Mouse (Mus musculus): ENCODE measurements around the gene Zc3h4. TPM values are rescaled to one million over a fixed set of nuclear protein-coding genes. Genes with fewer than 3 reads are reported as not detected.

The Zc3h4 gene
- polyA plus RNA-seq, 1 experiment = 14.4 TPM

DNA sequence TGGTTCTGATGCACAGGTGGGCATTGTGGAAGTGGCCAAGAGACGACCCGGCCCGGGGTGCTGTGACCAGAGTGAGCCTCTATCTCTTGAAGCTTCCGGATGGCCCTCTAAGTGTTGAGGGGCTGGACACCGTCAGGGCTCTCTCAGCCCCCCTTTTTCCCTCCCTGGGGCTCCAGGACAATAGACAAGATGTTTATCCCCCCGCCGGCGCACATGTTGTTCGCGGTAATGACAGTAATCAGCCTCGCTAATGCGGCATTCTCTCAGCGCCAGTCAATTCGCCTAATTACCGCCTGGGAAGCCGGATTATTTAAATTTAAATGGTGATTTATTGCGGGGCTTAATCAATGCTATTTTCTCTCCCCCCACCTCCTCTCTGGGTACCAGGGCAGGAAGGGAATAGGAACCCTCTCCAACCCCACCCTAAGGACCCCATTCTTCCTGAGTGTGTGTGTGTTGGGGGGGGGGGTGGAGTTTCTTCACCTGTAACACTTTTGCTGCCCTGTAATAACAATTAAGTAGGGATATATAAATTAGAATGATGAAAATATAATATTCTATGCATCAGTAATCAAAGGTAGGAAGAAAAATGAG, 71.5 kb downstream of the Zc3h4 start:
- H3K27ac ChIP-seq (ENCODE audit: control insufficient read depth, insufficient read depth, low read depth, low read length) = no peak overlapping the region
- H3K4me1 ChIP-seq (ENCODE audit: control insufficient read depth, insufficient read depth, low read length) = peaks cover 34% of the 10 kb centered on the region
- no peaks in the 10 kb centered on the region for H3K36me3 ChIP-seq (ENCODE audit: control insufficient read depth, insufficient read depth, low read length)
- no peak overlapping the region for H3K4me3 ChIP-seq (ENCODE audit: control insufficient read depth, low read depth, low read length)
- no peaks in the 10 kb centered on the region; the same call in 1 of the 2 replicates for H3K27me3 ChIP-seq (ENCODE audit: control insufficient read depth, insufficient read depth, low read length)
- no peak for TF ChIP-seq CTCF (IDR thresholded peaks at IDR 0.05; ENCODE audit: control insufficient read depth, insufficient read depth, insufficient replicate concordance, low read depth, low read length)

DNA sequence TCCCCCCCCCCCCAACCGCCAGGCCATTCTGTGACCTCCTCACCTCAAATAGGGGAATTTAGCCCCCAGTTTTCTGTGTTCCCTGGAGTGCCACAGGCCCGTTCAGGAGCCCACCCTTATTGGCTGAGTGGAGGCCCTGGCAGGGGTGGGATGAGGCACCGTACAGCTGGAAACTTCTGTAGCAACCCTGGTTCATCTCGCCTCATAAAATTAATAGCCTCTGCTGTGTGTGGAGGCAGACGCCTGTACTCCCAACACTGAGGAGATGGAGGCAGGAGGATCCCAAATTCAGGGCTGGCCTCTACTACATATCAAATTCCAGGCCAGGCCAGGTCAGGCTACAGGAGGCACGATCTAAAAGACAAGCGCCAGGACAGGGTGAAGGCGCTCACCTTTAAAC, 73.1 kb downstream of the Zc3h4 start:
- TF ChIP-seq POLR2A (IDR thresholded peaks at IDR 0.05; ENCODE audit: control insufficient read depth, low read depth, low read length) (no peak), CTCF (IDR thresholded peaks at IDR 0.05; ENCODE audit: control insufficient read depth, insufficient read depth, insufficient replicate concordance, low read depth, low read length) (no peak)
- Histone ChIP-seq H3K27ac (ENCODE audit: control insufficient read depth, insufficient read depth, low read depth, low read length) (no peak overlapping the region), H3K36me3 (ENCODE audit: control insufficient read depth, insufficient read depth, low read length) (no peaks in the 10 kb centered on the region), H3K27me3 (ENCODE audit: control insufficient read depth, insufficient read depth, low read length) (no peaks in the 10 kb centered on the region; the same call in 1 of the 2 replicates), H3K4me1 (ENCODE audit: control insufficient read depth, insufficient read depth, low read length) (peaks cover 30% of the 10 kb centered on the region), H3K4me3 (ENCODE audit: control insufficient read depth, low read depth, low read length) (no peak overlapping the region)

DNA sequence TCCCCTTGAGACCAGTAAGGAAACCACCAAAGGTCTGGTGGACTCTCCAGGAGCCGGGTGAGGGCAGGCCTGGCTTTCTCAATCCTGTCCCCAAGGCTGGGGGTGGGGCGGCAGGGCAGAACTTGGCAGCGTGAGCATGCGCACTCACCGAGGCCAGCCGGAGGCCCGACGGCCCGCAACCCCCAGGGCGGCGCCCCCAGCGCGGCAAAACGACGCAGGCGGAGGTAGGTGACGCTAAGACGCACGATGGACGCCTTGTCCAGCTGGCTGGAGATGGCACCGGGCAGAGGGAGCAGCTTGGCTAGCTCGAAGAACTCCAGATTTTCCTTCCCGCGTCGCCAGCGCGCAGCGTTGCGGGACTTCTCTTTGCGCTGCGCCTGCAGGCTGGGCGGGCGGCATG, 73.7 kb downstream of the Zc3h4 start:
- TF ChIP-seq CTCF (IDR thresholded peaks at IDR 0.05; ENCODE audit: control insufficient read depth, insufficient read depth, insufficient replicate concordance, low read depth, low read length) (no peak), POLR2A (IDR thresholded peaks at IDR 0.05; ENCODE audit: control insufficient read depth, low read depth, low read length) (no peak)
- Histone ChIP-seq H3K27me3 (ENCODE audit: control insufficient read depth, insufficient read depth, low read length) (no peaks in the 10 kb centered on the region; the same call in 1 of the 2 replicates), H3K27ac (ENCODE audit: control insufficient read depth, insufficient read depth, low read depth, low read length) (no peak overlapping the region), H3K4me3 (ENCODE audit: control insufficient read depth, low read depth, low read length) (peak overlapping the region; percentile 40; the same call in 1 of the 2 replicates), H3K36me3 (ENCODE audit: control insufficient read depth, insufficient read depth, low read length) (no peaks in the 10 kb centered on the region), H3K4me1 (ENCODE audit: control insufficient read depth, insufficient read depth, low read length) (peaks cover 30% of the 10 kb centered on the region)

DNA sequence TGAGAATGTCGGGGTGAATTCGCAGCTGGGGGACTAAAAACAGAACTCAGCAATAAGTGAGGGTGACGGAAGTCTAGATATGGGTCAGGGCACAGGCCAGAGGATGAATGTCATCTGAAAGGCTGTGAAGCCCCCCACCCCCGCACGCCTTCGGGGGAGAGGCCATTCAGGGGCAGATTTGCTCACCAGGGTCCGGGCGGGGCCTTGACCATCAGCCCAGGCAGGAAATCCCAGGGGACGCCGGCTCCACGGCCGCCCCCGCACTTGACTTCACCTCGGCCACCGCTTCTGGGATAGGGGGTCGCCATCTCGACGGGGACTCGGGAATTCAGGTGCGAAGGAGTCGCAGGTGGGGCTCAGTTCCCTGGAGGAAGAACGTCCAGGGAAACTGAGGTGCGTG, 74.6 kb downstream of the Zc3h4 start:
- Histone ChIP-seq H3K36me3 (ENCODE audit: control insufficient read depth, insufficient read depth, low read length) (no peaks in the 10 kb centered on the region), H3K4me1 (ENCODE audit: control insufficient read depth, insufficient read depth, low read length) (peaks cover 30% of the 10 kb centered on the region), H3K27ac (ENCODE audit: control insufficient read depth, insufficient read depth, low read depth, low read length) (no peak overlapping the region), H3K4me3 (ENCODE audit: control insufficient read depth, low read depth, low read length) (peak overlapping the region; percentile 3; the same call in 1 of the 2 replicates), H3K27me3 (ENCODE audit: control insufficient read depth, insufficient read depth, low read length) (no peaks in the 10 kb centered on the region; the same call in 1 of the 2 replicates)
- TF ChIP-seq CTCF (IDR thresholded peaks at IDR 0.05; ENCODE audit: control insufficient read depth, insufficient read depth, insufficient replicate concordance, low read depth, low read length) (no peak), POLR2A (IDR thresholded peaks at IDR 0.05; ENCODE audit: control insufficient read depth, low read depth, low read length) (no peak)

DNA sequence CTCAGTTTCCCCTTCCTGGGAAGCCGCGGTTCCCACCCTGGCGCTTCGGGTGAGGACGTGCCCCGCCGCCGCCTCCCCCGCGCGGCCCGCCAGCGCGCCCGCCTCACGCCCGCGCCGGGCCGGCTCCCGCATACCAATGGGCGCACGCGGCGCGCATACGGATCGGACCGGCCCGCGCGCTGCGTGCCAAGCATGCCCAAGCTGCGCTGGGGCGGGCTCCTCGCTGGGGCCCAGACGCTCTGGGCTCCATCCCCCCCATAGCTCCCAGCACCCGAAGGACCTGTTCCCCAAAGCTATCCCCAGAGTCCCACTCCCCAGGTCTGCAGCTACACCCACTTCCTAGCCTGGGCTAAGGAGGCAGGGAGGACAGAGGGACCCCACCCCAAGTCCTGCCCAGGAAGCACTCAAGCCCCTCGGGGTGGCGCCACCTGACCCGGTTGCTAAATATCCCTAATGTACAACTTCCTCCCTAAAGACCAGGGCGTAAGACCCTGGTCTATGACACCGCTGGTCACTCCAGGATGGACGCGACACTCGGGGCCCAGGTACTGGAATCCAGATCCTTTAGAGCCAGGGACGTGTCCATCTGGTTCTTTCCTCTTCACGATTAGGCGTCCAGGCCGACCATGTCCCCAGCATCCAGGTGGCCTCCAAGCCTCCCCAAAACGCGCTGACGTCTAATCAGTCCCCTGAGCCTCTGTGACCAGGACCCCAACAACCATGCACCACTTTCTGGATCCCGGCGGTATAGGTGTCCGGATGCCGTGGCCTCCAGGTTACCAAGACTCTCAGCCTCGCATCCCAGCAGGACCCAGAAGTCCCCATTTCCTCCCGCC, 75.3 kb downstream of the Zc3h4 start:
- H3K27ac ChIP-seq (ENCODE audit: control insufficient read depth, insufficient read depth, low read depth, low read length) = no peak overlapping the region
- H3K4me3 ChIP-seq (ENCODE audit: control insufficient read depth, low read depth, low read length) = peak overlapping the region; percentile 3
- no peaks in the 10 kb centered on the region; the same call in 1 of the 2 replicates for H3K27me3 ChIP-seq (ENCODE audit: control insufficient read depth, insufficient read depth, low read length)
- TF ChIP-seq CTCF (IDR thresholded peaks at IDR 0.05; ENCODE audit: control insufficient read depth, insufficient read depth, insufficient replicate concordance, low read depth, low read length) (no peak), POLR2A (IDR thresholded peaks at IDR 0.05; ENCODE audit: control insufficient read depth, low read depth, low read length) (no peak)
- H3K4me1 ChIP-seq (ENCODE audit: control insufficient read depth, insufficient read depth, low read length) = peaks cover 30% of the 10 kb centered on the region
- H3K36me3 ChIP-seq (ENCODE audit: control insufficient read depth, insufficient read depth, low read length) = no peaks in the 10 kb centered on the region

DNA sequence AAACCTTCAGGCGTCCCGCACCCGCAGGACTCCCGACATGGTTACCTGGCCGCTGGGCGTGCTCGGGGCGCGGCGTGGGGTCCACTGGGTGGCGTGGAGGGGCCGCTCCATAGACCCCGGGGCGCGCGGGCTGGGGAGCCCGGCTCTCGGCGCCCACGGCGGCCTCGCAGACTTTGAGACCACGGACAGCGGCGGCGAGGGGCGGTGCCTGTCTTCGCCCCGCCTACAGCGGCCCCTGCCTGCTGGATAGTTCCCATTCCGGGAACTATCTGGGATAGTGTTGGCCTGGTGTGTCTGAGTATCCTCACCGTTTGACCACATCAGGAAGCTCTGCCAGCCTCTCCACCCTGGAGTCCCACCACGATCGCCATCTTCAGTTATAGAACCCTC, 75.9 kb downstream of the Zc3h4 start:
- TF ChIP-seq CTCF (IDR thresholded peaks at IDR 0.05; ENCODE audit: control insufficient read depth, insufficient read depth, insufficient replicate concordance, low read depth, low read length) = no peak
- no peak for TF ChIP-seq POLR2A (IDR thresholded peaks at IDR 0.05; ENCODE audit: control insufficient read depth, low read depth, low read length)
- Histone ChIP-seq H3K4me1 (ENCODE audit: control insufficient read depth, insufficient read depth, low read length) (peaks cover 30% of the 10 kb centered on the region), H3K4me3 (ENCODE audit: control insufficient read depth, low read depth, low read length) (no peak overlapping the region; the same call in 1 of the 2 replicates), H3K27me3 (ENCODE audit: control insufficient read depth, insufficient read depth, low read length) (no peaks in the 10 kb centered on the region; the same call in 1 of the 2 replicates), H3K36me3 (ENCODE audit: control insufficient read depth, insufficient read depth, low read length) (no peaks in the 10 kb centered on the region), H3K27ac (ENCODE audit: control insufficient read depth, insufficient read depth, low read depth, low read length) (no peak overlapping the region)

DNA sequence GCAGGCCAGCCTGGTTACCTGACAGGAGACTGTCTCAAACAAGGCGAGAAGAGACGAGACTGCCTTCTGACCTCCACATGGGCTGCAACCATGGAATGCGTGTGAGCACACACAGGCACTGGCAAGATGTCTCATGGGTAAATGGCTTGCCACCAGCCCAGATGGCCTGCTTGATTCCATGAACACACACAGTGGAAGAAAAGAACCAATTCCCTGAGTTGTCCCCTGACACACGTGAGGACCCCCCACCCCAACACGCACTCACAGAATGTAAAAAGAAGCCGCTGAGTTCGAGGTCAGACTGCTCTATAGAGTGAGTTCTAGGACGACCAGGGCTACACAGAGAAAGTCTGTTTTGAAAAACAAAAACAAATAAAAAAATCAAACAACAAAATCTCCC, 76.9 kb downstream of the Zc3h4 start, which contains the start of gene Npas1:
Npas1 (minus strand) TSS at position 101 of the 400 bp plus-strand sequence.
- Histone ChIP-seq H3K4me1 (ENCODE audit: control insufficient read depth, insufficient read depth, low read length) (peaks cover 29% of the 10 kb centered on the region), H3K4me3 (ENCODE audit: control insufficient read depth, low read depth, low read length) (no peak within 1 kb of the TSS; the same call in 1 of the 2 replicates), H3K27ac (ENCODE audit: control insufficient read depth, insufficient read depth, low read depth, low read length) (no peak within 1 kb of the TSS), H3K27me3 (ENCODE audit: control insufficient read depth, insufficient read depth, low read length) (no peaks in the 10 kb centered on the region; the same call in 1 of the 2 replicates), H3K36me3 (ENCODE audit: control insufficient read depth, insufficient read depth, low read length) (no peaks in the 10 kb centered on the region)
- no peak for TF ChIP-seq POLR2A (IDR thresholded peaks at IDR 0.05; ENCODE audit: control insufficient read depth, low read depth, low read length)
- TF ChIP-seq CTCF (IDR thresholded peaks at IDR 0.05; ENCODE audit: control insufficient read depth, insufficient read depth, insufficient replicate concordance, low read depth, low read length) = no peak

Other genes with a start within 250 kb of the Zc3h4 start
- 2.5 and 2.6 TPM in 2 replicates for gene Meis3, start 225.8 kb upstream of the Zc3h4 start, polyA plus RNA-seq (2012; rRNA removed)
- 26.2 and 27.1 TPM in 2 replicates for gene Dhx34, start 178.9 kb upstream of the Zc3h4 start, polyA plus RNA-seq (2012; rRNA removed)
- 0.02 and 0.07 TPM in 2 replicates for gene C5ar2, start 156.8 kb upstream of the Zc3h4 start, polyA plus RNA-seq (2012; rRNA removed)
- 0.53 and 0.65 TPM in 2 replicates for gene C5ar1, start 141.4 kb upstream of the Zc3h4 start, polyA plus RNA-seq (2012; rRNA removed)
- gene Inafm1, start 127.3 kb upstream of the Zc3h4 start, polyA plus RNA-seq (2012; rRNA removed) = 19.5 and 22.5 TPM in 2 replicates
- 46.0 and 47.1 TPM in 2 replicates for gene Ccdc9, start 114.1 kb upstream of the Zc3h4 start, polyA plus RNA-seq (2012; rRNA removed)
- gene Bbc3, start 92.5 kb upstream of the Zc3h4 start, polyA plus RNA-seq (2012; rRNA removed) = 4.0 and 6.1 TPM in 2 replicates
- gene Sae1, start 13.1 kb upstream of the Zc3h4 start, polyA plus RNA-seq (2012; rRNA removed) = 53.7 and 61.4 TPM in 2 replicates
- 3.5 and 5.6 TPM in 2 replicates for gene Tmem160, start 51.9 kb downstream of the Zc3h4 start, polyA plus RNA-seq (2012; rRNA removed)
- gene Npas1, start 76.8 kb downstream of the Zc3h4 start, polyA plus RNA-seq (2012; rRNA removed) = 0.72 and 1.4 TPM in 2 replicates
- gene Arhgap35, start 214.1 kb downstream of the Zc3h4 start, polyA plus RNA-seq (2012; rRNA removed) = 21.7 and 22.4 TPM in 2 replicates

Data from testis, adult 2 months (tissue).